Mouse (Mus musculus): ENCODE results near the gene Spem2.

DNA sequence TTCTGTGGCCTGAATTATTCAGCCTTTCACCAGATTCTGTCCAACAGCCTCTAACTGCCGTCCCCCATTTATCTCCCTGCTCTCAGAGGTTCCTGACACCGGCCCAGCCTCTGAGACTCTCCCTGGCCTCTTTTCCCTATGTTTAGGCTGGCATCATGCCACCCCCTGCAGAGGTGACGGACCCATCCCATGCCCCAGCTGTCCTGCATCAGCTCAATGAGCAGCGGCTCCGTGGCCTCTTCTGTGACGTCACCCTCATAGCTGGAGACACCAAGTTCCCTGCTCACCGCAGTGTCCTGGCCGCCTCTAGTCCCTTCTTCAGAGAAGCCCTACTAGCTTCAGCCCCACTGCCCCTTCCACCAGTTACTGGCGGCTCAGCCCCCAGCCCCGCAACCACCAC lies 42.5 kb downstream of the Spem2 start:
- TF ChIP-seq CTCF (IDR thresholded peaks at IDR 0.05; ENCODE audit: low read depth) (no peak), EP300 (IDR thresholded peaks at IDR 0.05; ENCODE audit: low read depth) (no peak)

All from liver, postnatal 0 days (tissue).